Mouse (Mus musculus) layer of hippocampus, postnatal 14 days (tissue): ENCODE results near the gene Slfn2. TPM values are rescaled to one million over a fixed set of nuclear protein-coding genes. Genes with fewer than 3 reads are reported as not detected.
"Not testable (repeated sequence)": the region's sequence is repeated elsewhere in the genome, so short reads cannot be mapped to it uniquely, and the experiment has no call there.

Experiments used
- DNase-seq, 2 experiments: peaks; one replicate each; pipeline ENCODE4 v3.0.0; 2021 to 2022; ENCODE audit warnings: low spot score in 2 of 2, mixed read lengths in 1 of 2
- long read RNA-seq, 2 experiments: library from polyadenylated mRNA; stranded (forward); transcript quantifications; one replicate each; pipeline ENCODE4 v2.0.0; 2021
- total RNA-seq, 2 experiments: library from RNA; stranded (reverse); gene quantifications; 2 replicates each; pipeline ENCODE4 v1.2.3; 2021

Gene Slfn2
- under 1 TPM; 0.31 to 0.51 TPM for total RNA-seq
- long read RNA-seq, experiment 1, partial matches to known transcripts = 0 of 1 reads
- long read RNA-seq, experiment 1, other reads (novel, unspliced or antisense) = 0 of 1 reads
- long read RNA-seq, experiment 2, partial matches to known transcripts = 0 of 1 reads
- long read RNA-seq, experiment 2, other reads (novel, unspliced or antisense) = 0 of 1 reads

DNA sequence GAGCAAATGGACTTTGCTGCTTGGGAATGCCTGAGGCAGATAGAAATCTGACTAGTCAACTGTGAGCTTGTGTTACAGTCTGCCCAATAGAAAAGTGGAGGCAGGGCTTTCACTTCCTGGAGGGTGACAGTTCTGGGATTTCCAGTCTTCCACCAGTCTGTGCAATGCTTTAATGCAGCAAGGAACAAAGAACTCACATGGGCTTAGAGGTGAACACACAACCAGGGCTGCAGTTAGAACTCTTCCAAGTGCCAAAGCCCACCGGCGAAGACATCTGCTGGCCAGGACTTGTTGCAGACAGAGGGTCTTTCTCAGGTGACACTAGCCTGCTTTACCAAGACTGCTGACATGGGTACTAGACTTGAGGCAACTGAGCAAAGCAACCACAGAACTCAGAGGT lies at the start of gene Slfn2:
Gene Slfn2, plus strand, starts transcription at position 167 of the 400 bp plus-strand sequence.
- no peak for DNase-seq

DNA sequence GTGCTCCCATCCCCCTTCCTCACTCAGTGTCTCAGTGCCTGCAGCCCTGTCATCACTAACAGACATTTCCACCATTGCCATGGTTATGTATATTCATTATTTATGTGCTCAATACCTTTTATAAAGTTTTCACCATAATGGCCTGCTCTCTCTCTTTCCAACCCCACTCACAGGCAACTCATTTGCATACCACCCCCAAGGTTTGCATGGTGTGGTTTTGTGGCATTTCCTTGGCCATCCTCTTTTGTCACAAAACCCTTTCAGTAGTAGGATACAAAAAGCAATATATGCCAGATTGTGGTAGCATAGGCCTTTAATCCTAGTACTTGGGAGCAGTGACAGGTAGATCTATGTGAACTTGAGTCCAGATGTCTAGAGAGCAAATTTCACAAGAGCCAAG lies 48.8 kb upstream of the Slfn2 start:
- DNase-seq = no peak

DNA sequence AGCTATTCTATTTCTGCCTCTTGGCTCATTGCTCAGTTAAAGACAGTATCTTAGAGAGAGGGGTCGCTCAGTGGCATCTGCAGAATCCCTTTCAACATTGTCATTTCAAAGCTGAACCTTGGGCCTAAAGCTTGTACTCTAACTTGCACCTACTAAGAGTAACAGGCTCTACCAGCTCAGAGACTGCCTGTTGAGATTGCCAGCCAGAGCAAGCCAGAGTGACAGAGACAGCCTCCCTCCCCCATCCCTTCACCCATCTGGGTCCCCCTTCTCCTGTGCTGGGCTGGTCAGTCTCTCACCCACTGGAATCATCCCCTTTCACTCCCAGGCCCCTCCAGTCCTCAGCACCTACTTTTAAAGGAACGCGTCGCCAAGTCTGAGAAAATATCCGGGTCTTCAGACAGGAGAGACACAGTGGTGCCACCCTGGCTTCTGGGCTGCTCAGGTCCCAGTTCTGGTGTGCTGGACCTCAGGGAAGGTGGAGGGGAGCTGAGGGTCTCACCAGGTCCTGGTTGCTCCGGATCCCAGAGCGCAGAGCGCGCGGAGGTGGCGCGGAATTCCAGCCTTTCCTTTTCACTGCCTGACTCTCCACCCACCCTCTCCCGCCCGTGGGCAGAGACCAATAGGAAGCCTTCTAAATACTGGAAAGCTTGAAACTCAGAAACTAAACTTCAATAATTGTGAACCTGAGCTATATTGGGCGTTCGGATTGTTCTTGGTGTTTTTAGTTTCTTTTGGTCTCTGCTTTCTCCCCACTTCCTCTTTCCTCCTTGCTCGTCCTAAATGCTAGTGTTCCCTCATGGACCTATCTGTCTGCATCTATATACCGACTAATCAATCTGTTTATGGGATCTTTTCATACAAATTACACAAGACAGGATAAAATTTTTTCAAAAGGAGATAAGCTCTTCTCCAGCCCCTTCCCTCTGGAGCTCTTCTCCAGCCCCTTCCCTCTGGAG lies 45.1 kb upstream of the Slfn2 start:
- DNase-seq = not testable (repeated sequence)

DNA sequence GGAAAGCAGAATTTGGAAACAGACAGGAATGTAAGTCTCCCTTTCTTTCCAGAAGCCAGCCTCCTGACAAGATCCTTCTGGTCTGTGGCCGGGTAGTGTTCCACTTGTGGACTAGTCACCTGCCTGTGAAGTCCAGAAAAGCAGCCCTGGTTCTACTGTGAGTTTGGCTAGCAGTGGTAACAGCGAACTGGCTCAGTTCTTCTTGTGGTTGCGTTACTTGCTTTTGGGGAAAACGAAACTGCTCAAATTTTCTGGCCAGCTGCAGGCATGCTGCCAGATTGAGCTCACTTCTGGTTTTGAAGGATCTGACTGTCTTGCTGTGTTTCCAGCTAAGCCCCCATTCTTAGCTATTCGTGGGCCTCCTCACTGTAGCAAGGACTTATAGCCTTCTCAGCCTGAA lies 44.3 kb upstream of the Slfn2 start, which contains the start of gene Slfn8:
Gene Slfn8, minus strand, starts transcription at position 190 of the 400 bp plus-strand sequence.
- peak in 1 of 2 experiments; percentile 9 for DNase-seq

DNA sequence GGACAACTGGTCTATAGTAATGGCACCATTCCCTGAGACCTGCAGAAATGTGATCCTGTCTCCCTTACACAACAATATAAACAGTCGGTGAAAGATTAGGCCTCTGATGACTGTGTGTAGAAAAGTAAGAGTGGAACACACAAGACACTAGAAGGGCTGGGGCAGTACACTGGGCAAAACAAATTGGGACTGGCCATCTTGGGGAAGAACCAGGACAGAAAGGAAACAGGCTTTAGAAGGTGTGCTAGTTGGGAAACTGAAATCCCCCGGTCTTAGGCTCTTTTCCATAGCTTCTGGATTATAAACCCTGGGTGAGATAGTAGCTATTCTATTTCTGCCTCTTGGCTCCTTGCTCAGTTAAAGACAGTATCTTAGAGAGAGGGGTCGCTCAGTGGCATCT lies 26.2 kb upstream of the Slfn2 start:
- DNase-seq = not testable (repeated sequence)

DNA sequence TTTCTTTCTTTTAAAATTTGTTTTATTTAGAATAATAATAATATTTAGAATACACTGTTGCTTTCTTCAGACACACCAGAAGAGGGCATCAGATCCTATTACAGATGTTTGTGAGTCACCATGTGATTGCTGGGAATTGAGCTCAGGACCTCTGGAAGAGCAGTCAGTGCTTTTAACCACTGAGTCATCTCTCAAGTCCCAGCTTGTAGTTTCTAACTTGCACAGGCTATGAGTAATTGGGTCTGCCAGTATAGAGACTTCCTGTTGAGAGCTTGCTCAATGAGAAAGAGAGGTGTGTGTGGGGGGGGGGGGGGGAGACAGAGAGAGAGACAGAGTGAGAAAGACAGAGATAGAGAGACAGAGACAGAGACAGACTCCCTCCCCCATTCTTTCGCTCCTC lies 25.8 kb upstream of the Slfn2 start:
- no peak for DNase-seq

DNA sequence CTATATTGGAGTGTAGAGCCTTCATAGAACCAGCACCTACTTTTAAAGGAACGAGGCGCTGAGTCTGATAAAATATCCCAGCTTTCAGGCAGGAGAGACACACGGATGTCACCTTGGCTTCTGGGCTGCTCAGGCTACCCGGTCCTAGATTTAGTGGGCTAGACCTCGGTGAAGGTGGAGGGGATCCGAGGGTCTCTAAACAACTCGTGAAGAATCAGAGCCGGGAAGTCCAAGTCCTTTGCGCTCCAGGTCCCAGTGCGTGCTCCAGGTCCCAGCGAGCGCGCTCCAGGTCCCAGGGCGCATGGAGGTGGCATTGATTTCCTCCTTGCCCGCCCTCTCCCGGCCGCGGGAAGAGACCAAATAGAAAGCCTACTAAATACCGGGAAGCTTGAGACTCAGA lies 25.1 kb upstream of the Slfn2 start:
- no peak for DNase-seq

DNA sequence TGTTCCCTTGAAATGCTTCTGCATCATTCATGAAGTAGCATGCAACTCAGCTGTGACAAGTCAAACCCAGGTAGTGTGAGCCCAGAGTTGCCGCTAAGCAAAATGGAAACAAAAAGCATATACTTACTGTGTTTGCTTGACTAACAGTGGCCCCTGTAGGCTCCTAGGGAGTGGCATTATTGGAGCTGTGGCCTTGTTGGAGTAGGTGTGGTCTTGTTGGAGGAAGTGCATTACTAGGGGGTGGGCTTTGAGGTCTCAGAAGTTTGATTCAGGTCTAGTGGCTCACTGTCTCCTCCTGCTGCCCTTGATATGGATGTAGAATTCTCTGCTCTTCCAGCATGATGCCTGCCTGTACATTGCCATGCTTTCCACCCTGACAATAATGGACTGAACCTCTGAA lies 24.6 kb upstream of the Slfn2 start:
- DNase-seq = no peak

DNA sequence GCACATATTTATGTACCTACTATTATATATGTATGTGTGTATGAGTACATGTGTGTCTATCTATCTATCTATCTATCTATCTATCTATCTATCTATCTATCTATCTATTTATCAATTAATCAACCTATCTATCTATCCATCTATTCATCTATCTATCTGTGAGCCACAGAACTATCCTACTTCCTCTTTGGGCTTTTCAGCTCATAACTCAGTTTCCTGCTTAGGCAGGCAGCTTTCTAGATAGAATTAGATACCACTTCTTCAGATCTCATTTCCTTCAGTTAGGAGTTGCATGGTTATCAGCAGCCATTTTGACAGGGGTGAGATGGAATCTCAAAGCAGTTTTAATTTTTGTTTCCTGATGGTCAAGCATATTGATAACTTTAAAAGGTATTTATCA lies 23.9 kb upstream of the Slfn2 start:
- DNase-seq = no peak

DNA sequence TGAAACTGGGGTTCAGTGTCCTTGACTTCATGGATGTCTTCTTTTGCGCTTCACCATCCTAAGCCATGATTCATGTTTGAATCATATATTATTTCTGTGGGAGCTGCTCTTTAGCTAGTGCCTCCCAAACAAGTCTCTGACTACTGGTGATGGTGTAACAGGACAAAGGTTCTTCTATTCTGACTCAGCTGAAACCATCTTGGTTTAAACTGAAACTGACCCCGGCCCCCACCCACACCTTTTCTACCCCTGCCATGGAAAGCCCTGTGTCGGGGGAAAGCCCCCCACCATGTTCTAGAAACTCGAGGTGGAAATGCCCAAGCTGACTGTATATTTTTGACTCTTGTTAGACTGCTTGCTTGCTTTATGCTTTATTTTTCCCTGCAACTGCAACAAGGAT lies 21.0 kb upstream of the Slfn2 start:
- no peak for DNase-seq

DNA sequence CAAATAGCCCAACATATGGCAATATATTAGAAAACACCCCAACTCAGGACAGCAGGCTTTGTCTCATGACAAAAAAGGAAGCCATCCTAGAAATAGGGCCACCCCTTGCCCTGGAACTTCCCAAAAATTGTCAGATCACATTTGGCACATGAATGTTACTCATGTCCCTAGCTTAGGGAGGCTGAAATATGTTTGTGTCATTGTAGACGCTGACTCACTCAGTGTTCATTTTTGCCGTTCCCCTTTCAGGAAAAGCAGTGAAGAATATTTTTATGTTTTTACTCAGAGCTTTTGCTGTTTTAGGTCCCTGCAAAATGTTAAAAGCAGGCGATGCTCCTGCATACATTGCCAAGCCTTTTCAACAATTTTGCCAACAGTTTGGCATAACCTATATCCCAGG lies 19.3 kb upstream of the Slfn2 start:
- no peak for DNase-seq

DNA sequence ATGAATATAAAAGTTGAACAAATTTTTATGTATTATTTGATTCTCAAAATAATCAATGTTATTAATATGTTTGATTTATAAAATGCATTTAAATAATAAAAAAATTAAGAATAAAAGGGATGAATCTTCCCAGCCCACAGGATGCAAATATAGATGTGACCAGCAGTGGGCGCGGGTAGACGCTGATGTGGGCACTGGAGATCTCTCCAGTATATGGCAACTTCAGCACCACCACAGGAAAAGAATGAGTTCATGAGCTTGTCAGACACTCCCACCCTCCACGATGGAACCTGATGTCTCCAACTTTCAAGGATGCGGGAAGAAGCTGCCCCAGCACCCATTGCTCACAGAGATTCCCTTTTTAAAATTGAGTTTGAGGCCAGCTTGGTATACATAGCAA lies 7.0 kb upstream of the Slfn2 start:
- peak in 1 of 2 experiments; percentile 39 for DNase-seq

DNA sequence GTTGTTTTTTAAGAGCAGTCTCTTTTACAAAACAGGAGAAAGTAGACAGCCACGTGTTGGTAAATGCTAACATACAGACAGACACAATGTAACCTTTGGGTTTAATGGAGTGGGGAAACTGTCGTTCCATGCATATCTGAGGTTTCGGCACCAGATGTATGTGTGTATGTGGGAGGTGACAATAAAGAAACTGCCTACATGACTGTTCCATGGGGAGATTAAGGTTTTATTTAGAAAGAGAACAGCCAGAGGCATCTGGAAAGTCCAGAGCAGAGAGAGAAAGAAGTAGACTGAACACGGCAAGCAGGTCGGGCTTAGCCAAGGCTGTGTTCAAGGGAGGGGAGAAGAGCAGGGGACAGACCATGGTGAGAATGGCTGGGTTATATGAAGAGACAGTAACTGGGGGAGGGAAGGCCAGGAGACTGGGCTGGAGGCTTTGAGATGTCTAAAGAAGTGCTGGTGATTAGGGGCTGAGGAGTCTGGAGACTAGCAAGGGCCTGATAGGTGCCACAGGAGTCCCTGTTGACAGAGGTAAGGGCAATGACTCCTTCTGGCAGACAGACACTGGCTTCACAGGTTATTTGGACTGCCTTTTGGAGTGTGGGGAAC lies 4.4 kb upstream of the Slfn2 start:
- DNase-seq = no peak

DNA sequence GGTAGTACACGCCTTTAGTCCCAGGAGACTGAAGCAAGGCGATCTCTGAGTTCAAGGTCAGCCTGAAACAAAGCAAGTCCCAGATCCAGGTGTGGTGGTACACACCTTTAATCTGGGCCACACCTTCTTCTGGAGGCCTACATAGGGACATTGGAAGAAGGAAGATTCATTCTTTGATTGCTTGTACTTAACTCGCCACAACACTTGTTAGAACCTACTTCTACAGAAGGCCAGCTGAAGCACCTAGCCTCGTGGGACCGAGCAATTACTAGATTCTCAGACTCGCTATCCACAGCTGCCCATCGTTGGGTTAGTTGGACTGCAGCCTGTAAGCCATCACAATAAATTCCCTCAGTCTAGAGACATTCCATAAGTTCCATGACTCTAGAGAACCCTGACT lies 3.1 kb upstream of the Slfn2 start:
- DNase-seq = no peak

DNA sequence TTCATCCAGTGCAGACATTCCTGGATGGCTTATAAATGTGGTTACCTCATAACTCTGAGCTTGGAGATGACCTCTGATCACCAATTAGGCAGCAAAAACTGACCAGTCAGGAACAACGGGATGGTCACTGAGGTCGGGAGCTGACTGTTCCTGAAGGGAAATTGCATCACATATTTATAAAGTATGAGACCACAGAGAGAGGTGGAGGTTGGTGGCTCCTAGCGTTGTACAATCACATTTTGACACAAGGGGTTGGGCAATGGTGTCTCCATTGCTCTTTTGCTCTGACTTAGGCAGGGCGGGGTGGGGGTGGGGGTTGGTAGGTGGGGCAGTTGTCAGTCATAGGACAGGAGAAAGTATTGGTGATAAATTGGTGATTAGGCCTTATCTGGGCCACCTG lies 1.8 kb upstream of the Slfn2 start:
- no peak for DNase-seq

DNA sequence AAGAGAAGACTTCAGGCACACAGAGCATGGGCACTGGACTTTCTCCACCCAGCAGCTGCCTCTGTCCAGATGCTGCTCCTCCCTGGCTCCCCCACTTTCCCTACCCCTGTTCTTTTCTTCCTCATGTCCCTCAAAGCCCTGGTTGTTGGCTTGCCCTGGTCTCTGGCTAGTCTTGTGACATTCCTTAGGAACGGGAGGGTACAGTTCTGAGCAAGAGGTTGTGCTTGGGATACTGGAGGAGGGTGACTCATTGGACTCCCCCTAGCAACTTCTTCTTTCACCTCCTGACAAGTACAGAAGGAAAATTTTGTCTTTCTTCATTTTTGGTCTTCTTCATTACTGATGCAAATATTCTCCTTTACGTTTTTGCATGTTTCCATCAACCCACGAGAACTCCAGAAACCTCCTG lies 967 bp upstream of the Slfn2 start:
- DNase-seq = no peak

DNA sequence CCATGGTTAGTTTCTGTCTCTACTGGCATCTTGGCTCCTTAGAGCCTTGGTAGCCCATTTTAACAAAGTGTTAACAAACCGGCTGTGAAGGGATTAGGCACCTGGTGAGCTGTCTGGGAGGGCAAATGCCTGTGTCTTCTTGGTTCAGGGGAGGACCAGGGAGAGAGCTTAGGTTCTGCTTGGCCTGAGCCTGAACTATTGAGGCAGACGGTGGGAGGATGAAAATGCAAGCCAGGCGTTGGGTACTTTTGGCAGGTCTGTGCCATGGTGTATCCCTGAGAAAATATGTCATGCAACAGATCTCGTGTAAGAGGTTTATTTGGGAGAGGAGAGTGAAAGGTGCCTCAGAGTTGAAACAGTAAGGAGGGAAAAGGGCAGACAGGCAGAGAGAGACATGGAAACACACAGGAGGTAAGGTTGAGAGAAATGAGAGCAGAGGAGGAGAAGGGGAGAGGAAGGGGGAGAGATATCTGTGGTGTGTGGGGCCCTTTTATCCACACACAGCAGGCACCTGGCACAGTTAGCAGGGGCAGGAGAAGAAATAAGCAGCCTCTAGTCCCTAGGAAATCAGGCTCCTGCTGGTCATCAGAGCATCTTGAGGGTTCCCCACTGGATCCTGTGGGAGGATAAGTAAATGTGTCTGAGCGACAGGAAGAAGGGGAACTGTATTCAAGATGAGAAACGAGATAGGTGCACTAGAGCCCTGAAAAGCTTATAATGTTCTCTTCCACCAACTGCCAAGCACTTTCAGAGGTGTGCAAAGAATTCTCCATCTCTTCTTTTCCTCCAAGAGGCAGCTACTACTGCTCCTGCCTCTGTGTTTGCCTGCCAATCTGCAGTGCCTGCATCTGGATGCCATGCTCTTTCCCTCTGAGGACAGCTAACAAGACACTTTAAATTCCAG lies 781 bp downstream of the Slfn2 start:
- DNase-seq = no peak

DNA sequence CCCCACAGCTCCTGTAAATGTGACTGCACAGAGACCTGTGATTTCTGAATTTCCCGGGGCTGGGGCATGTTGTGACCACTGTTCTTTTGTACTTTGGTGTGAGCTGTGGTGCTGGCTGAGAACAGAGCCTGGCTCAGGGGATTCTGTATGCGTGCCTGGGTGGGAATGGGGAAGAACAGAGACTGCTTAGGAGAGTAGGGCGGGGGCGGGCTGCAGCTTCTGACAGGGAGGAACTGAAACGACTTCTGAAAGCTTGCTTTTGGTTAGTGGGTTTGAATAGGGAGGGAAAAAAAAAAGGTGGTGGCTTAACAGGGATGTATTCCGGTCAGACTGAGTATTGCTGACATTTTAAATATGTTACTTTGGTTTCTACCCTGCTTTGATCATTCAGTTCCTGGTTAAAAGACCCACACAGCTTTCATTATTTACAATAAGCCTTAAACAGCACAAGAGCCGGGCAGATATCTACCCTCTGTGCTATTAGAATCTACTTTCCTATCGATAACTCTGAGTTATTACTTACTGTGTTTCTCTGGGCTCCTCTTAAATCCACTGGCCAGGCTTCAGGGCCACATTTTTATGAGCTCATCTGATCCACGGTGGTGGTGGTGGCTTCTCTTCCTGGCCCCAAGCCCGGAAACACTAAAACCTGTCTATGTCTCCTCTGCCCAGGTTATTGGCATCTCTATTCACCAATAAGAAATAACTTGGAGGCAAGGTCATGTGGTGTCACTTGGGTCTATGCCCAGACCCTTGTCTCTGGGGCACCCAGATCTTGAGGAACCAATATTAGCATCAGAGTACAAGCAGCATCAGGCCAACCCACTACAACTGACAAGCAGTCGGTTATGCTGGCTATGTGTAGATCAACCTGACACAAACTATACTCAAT lies 2.0 kb downstream of the Slfn2 start:
- peak in 1 of 2 experiments; percentile 8 for DNase-seq

DNA sequence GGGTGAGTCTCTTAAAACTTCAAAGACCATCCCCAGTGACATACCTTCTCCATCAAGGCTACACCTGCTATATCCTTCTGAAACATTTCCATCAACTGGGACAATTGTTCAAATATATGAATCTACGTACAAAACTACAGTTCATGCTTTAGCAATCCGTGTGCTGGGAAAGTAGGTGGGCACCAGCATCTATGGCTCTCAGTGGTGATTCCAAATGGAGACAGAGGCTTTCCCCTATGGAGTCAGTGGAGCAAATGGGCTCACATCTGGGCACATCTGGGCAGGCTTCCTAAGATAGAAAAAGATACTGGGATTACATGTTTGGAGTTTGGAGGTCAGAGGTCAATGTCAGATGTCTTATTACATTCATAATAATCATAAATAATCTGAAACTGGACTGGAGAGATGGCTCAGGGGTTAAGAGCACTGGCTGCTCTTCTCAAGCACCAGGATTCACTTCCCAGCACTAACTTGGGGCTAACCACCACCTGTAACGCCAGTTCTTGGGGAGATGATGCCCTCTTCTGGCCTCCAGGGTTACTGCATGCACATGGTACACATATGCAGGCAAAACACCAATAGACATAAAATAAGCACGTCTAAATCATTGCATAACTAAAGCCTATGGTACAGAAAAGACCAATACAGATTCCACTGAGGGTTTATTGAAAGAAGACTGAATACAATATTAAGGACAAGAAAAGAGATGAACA lies 3.2 kb downstream of the Slfn2 start:
- no peak for DNase-seq
